8 mouse cellular contexts compared by ENCODE assay signal in genomic region chr17:57058891-57059485, GRCm38 (mm10). TPM values are rescaled to one million over a fixed set of nuclear protein-coding genes. Genes with fewer than 3 reads are reported as not detected.
DNase-seq lines count a peak whose midpoint lies in the region; ATAC-seq and TF ChIP-seq lines count a peak whose summit lies in the region.

Crb3 (plus strand) TSS chr17:57059105.

- H3K27me3 ChIP-seq in intestine, postnatal 0 days (replicated peaks; ENCODE audit: control insufficient read depth, insufficient read depth, low read length), result peaks cover 8% of the 10 kb centered on the region; the same call in 1 of the 2 replicates
- peaks cover 63% of the 10 kb centered on the region for H3K27me3 ChIP-seq in liver, embryonic 15.5 days
- H3K27me3 ChIP-seq in neural tube, embryonic 15.5 days (replicated peaks), result peaks cover 28% of the 10 kb centered on the region

- H3K4me1 ChIP-seq in intestine, postnatal 0 days (replicated peaks; ENCODE audit: control insufficient read depth, insufficient read depth, low read length), result peaks cover 6% of the 10 kb centered on the region; the same call in 1 of the 2 replicates
- peaks cover 42% of the 10 kb centered on the region for H3K4me1 ChIP-seq in liver, embryonic 15.5 days (replicated peaks)
- peaks cover 32% of the 10 kb centered on the region for H3K4me1 ChIP-seq in neural tube, embryonic 15.5 days

- no peaks in the 10 kb centered on the region for H3K9me3 ChIP-seq in intestine, postnatal 0 days (ENCODE audit: control insufficient read depth)
- H3K9me3 ChIP-seq in liver, embryonic 15.5 days (replicated peaks), result no peaks in the 10 kb centered on the region
- no peaks in the 10 kb centered on the region for H3K9me3 ChIP-seq in neural tube, embryonic 15.5 days (replicated peaks)

- H3K36me3 ChIP-seq in intestine, postnatal 0 days (ENCODE audit: control insufficient read depth, insufficient read depth), result no peaks in the 10 kb centered on the region; the same call in 1 of the 2 replicates
- H3K36me3 ChIP-seq in liver, embryonic 15.5 days (replicated peaks), result no peaks in the 10 kb centered on the region
- H3K36me3 ChIP-seq in neural tube, embryonic 15.5 days, result peaks cover 29% of the 10 kb centered on the region

- ATAC-seq in intestine, postnatal 0 days, result no peak
- ATAC-seq in liver, embryonic 15.5 days (ENCODE audit: insufficient read depth), result no peak
- peak; percentile 16 for ATAC-seq in neural tube, embryonic 15.5 days (ENCODE audit: low FRiP score)

- DNase-seq in left cerebral cortex, adult 2 months (ENCODE audit: extremely low spot score in 1 of 2, low spot score in 2 of 2), result peak in 1 of 2 experiments; percentile 33
- DNase-seq in left cerebral cortex, adult 9 months (ENCODE audit: low spot score in 2 of 2), result no peak
- peak; percentile 60 for DNase-seq in cerebellum, adult 8-10 months
- peak; percentile 27 to 31 for DNase-seq in gastrocnemius, postnatal 36 days
- no peak for DNase-seq in c-Kit-positive CD71-positive TER-119-positive erythroid progenitor cells, embryonic 14.5 days (ENCODE audit: low spot score)

- H3K9ac ChIP-seq in intestine, postnatal 0 days (ENCODE audit: low read depth, low read length), result peak within 1 kb of the TSS; percentile 69
- peak within 1 kb of the TSS; percentile 66 for H3K9ac ChIP-seq in liver, embryonic 15.5 days
- H3K9ac ChIP-seq in neural tube, embryonic 15.5 days (replicated peaks), result peak within 1 kb of the TSS; percentile 81

- peak within 1 kb of the TSS; percentile 92 for H3K27ac ChIP-seq in left cerebral cortex, adult 2 months
- H3K27ac ChIP-seq in intestine, postnatal 0 days (ENCODE audit: low read depth, low read length), result 0 out of 2 replicates have a peak within 1 kb of the TSS, but pooled peaks have one; percentile 76
- H3K27ac ChIP-seq in liver, embryonic 15.5 days (replicated peaks), result peak within 1 kb of the TSS; percentile 75
- peak within 1 kb of the TSS; percentile 94 for H3K27ac ChIP-seq in neural tube, embryonic 15.5 days (replicated peaks)

- WGBS in intestine, postnatal 0 days, result under 1% methylated on average over 20 of the region's 22 CpGs
- WGBS in liver, embryonic 15.5 days (ENCODE audit: insufficient replicate concordance), result 5% methylated on average over 19 of the region's 22 CpGs
- WGBS in neural tube, embryonic 15.5 days, result under 1% methylated on average over 17 of the region's 22 CpGs

- intact Hi-C loops in left cerebral cortex, adult 2 months (cut with DNase I), result loop anchor here (1.0 kb wide), 1 partner anchor 68 kb away; no protein-coding TSS in a partner anchor
- intact Hi-C loops in gastrocnemius, postnatal 36 days (cut with DNase I), result loop anchor here (5.0 kb wide), 1 partner anchor 232 kb away; no protein-coding TSS in a partner anchor

- peak within 1 kb of the TSS; percentile 98 for H3K4me2 ChIP-seq in intestine, postnatal 0 days (replicated peaks; ENCODE audit: low read depth)
- peak within 1 kb of the TSS; percentile 91 for H3K4me2 ChIP-seq in liver, embryonic 15.5 days
- peak within 1 kb of the TSS; percentile 70 for H3K4me2 ChIP-seq in neural tube, embryonic 15.5 days

- H3K4me3 ChIP-seq in left cerebral cortex, adult 2 months, result peak within 1 kb of the TSS; percentile 97
- H3K4me3 ChIP-seq in intestine, postnatal 0 days (ENCODE audit: low read depth, low read length), result peak within 1 kb of the TSS; percentile 68
- peak within 1 kb of the TSS; percentile 64 for H3K4me3 ChIP-seq in liver, embryonic 15.5 days (replicated peaks)
- peak within 1 kb of the TSS; percentile 88 for H3K4me3 ChIP-seq in neural tube, embryonic 15.5 days (replicated peaks)

- TF ChIP-seq CTCF in left cerebral cortex, adult 2 months (IDR thresholded peaks at IDR 0.05), result no peak
- no peak for TF ChIP-seq CTCF in intestine, postnatal 0 days (IDR thresholded peaks at IDR 0.05; ENCODE audit: low read depth)

RNA-seq across cellular contexts. Expression of gene Crb3, which starts in this region (rescaled TPM):
- under 1 TPM in 1 of 2 experiments, not detected in 1; 0.77 TPM for total RNA-seq in left cerebral cortex, adult 2 months (2021)
- total RNA-seq in gastrocnemius, postnatal 36 days (2021), result under 1 TPM; 0.51 to 0.57 TPM
- polyA plus RNA-seq in intestine, postnatal 0 days (2015; fragmentation: Nextera tagmentation; extraction: Ambion mirVana), result 121 and 130 TPM in 2 replicates
- polyA plus RNA-seq in liver, embryonic 15.5 days (2015; fragmentation: Nextera tagmentation; extraction: Ambion mirVana), result 11.1 and 11.2 TPM in 2 replicates
- 1.6 and 10.2 TPM in 2 replicates for polyA plus RNA-seq in neural tube, embryonic 15.5 days (2015; fragmentation: Nextera tagmentation; extraction: Ambion mirVana)

Comparison
In these comparisons a context has a peak if more than half of its experiments do, and no peak if none do; other contexts are left out.
1. RNA of gene Crb3 (polyA plus RNA-seq): 121 to 130 TPM in intestine, postnatal 0 days; 11.1 to 11.2 TPM in liver, embryonic 15.5 days and 1.6 to 10.2 TPM in neural tube, embryonic 15.5 days; every median in the first group is over 10 times any median in the second.
2. Peak in DNase-seq in gastrocnemius, postnatal 36 days; RNA of the gene not detected or under 1 TPM.
3. Peak in every context shown above with its lines, with median percentiles within 50 percentile points of each other: H3K27ac ChIP-seq, H3K4me3 ChIP-seq, H3K4me2 ChIP-seq and H3K9ac ChIP-seq.